Mouse (Mus musculus): ENCODE results near the gene H2-K1. TPM values are rescaled to one million over a fixed set of nuclear protein-coding genes. Genes with fewer than 3 reads are reported as not detected.
A peak's percentile ranks its signal among the peaks of the same experiment; 100 is the strongest.

Gene H2-K1
- polyA plus RNA-seq, 3 experiments from 2014 or later = 4,943 to 7,708 (median 5,398) TPM

- peak; percentile 75 for ATAC-seq
Measured at GRCm38 (mm10) chr17:33981192-33981909, 18.8 kb downstream of the H2-K1 start.

GRCm38 (mm10) chr17:33980181-33981035 lies 19.7 kb downstream of the H2-K1 start:
- ATAC-seq = no peak

DNA sequence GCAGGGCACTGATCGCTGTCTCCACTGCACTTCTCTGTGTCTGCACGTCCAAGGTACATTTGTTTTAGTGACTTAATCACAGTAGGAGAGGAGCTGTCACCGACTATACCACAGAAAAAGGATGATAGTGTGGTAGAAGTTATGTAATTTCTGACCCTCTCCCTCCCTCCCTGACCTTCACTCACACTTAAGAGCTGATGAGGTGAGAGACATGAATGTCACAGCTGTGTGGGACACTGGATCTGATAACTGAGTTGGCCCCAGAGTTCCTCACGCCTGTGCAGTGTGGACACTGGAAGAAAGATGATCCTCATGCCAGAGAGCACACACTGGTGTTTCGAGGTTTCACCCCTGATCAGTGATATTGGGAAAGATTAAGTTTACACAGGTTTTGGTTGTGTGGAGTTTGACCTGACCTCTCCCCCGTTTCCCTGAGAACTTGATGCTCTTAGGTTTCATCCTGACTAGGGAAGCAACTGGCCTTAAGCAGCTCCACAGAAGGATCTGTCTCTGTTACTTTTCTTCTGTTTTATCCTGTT lies 20.6 kb downstream of the H2-K1 start:
- no peak for ATAC-seq

DNA sequence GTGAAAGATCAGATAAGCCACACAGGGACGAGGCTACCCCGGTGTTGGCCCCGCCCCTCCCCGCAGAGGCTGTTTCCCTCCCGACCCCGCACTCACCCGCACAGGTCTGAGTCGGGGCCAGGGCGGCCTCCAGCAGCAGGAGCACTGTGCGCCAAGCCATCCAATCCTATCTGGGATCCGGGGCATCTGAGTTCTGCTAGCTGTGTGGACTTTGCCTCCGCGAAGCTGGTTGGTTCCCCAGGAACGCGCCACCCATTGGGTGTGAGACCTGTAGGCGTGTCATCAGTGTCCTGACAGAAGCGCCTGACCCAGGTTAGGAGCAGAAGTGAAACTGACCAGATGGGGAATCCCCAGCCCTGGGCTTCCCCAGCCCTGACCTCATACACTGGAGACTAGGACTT lies 21.5 kb downstream of the H2-K1 start:
- peak; percentile 72 for ATAC-seq

DNA sequence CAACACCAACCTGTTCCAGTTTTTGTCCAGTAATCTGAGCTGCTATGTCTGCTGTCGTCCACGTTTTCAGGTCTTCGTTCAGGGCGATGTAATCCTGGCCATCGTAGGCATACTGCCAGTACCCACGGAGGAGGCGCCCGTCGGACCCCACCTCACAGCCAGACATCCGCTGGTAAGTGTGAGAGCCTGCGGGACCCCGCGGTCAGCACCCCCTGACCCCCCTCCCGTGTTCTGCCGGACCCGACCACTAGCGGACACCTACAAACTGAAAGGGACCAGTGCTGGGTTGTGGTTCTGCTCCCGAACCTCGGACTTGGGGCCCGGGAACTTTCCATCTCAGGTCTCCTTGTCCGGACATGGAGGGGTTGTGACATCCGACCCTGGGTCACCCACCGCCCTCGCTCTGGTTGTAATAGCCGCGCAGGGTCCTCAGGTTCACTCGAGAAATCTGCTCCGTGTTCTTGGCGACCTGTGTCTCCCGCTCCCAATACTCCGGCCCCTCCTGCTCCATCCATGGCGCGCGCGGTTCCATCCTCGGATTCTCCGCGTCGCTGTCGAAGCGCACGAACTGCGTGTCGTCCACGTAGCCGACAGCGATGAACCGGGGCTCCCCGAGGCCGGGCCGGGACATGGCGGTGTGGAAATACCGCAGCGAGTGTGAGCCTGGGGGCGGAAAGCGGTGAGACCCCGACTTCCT lies 22.1 kb downstream of the H2-K1 start:
- no peak for ATAC-seq

GRCm38 (mm10) chr17:33973572-33973971 lies 26.6 kb downstream of the H2-K1 start:
- ATAC-seq = no peak

DNA sequence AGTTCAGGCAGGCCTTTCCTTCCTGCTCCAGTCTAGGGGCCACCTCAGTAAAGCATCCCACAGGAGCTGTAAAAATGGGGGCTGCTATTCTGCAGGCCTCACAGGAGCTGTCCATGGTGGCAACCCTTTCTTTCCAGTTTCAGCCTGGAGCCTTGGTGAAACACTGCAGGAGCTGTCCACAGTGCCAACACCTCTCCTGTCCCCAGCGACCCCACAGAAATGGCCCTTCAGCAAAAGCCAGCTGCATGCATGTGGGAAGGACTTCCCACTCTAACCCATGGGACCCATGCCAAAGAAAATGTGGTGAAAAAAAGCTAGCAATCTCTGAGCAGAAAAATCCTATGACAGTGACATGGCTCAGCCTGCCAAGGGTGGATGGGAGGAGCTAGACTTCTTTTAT lies 27.5 kb downstream of the H2-K1 start:
- no peak for ATAC-seq

- ATAC-seq = no peak
Measured at GRCm38 (mm10) chr17:33969394-33969793, 30.8 kb downstream of the H2-K1 start.

- peak; percentile 57 for ATAC-seq
Measured at GRCm38 (mm10) chr17:33968927-33969326, 31.2 kb downstream of the H2-K1 start.

GRCm38 (mm10) chr17:33968489-33968888 lies 31.7 kb downstream of the H2-K1 start:
- ATAC-seq = peak; percentile 87

GRCm38 (mm10) chr17:33965846-33966550 lies 34.1 kb downstream of the H2-K1 start:
- no peak for ATAC-seq

DNA sequence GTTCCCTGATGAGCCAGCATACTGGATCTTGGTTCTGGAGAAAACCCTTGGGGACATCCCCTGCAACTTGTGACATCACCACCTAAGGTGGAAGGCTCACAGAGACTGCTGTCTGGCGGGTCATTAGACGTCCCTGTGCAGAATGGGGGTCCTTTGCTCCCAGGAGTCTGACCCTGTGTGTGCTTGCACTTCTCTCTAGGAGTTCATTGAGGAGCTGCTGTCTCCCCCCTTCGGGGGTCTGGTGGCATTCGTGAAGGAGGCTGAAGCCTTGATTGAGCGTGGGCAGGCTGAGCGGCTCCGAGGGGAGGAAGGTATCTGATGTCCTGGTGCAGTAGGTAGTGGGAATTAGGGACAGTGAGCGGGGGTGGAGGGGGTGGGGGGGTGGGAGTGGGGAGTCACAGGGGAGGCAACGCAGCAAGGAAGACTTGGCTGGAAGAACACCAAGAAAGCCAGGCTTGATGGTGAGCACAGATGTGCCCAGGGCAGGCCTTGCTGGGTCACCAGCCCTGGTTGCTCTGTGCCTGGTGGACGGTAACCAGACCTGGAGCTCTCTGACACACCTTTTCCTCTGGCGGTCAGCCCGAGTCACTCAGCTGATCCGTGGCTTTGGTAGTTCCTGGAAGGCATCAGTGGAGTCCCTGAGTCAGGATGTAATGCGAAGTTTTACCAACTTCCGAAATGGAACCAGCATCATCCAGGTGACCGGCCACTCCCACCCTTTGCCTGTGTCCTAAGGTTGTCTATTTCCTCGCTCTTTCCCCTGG lies 34.9 kb downstream of the H2-K1 start:
- no peak for ATAC-seq

GRCm38 (mm10) chr17:33962876-33963275 lies 37.3 kb downstream of the H2-K1 start:
- ATAC-seq = no peak

GRCm38 (mm10) chr17:33959948-33960347 lies 40.2 kb downstream of the H2-K1 start:
- no peak for ATAC-seq

GRCm38 (mm10) chr17:33959135-33959534 lies 41.0 kb downstream of the H2-K1 start:
- no peak for ATAC-seq

DNA sequence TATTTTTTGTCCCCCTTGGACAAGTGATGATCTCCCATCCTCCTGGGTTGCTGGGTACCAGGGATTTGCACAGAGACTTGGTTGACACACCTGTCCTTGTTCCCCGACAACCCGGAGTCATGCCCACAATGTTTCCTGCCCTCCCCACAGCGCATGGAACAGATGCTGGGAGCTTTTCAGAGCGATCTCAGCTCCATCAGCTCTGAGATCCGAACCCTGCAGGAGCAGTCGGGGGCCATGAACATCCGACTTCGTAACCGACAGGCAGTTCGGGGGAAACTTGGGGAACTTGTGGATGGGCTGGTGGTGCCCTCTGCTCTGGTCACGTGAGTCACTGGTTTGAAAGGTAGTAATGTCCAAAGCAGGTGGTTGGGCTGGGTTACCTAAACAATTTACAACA lies 41.7 kb downstream of the H2-K1 start:
- no peak for ATAC-seq

- ATAC-seq = no peak
Measured at GRCm38 (mm10) chr17:33957493-33957892, 42.7 kb downstream of the H2-K1 start.

DNA sequence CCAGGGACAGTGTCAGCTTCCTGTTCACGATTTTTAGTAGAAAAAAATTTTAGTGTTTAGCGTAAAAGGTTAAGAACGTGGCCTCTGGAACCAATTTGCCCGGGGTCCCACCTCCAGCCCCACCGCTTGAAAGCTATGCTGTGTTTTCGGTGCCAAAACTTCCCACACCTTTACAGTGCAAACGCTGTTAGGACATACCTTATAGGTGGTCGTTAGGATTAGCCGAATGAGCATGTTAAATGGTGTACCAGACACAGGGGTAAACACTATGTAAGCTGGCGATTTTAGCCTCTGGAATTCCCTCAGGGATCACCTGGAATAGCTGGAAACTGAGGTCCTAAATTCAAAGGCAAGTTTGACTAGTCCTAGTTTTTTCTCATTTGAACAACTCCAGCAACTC lies 43.8 kb downstream of the H2-K1 start:
- ATAC-seq = no peak

DNA sequence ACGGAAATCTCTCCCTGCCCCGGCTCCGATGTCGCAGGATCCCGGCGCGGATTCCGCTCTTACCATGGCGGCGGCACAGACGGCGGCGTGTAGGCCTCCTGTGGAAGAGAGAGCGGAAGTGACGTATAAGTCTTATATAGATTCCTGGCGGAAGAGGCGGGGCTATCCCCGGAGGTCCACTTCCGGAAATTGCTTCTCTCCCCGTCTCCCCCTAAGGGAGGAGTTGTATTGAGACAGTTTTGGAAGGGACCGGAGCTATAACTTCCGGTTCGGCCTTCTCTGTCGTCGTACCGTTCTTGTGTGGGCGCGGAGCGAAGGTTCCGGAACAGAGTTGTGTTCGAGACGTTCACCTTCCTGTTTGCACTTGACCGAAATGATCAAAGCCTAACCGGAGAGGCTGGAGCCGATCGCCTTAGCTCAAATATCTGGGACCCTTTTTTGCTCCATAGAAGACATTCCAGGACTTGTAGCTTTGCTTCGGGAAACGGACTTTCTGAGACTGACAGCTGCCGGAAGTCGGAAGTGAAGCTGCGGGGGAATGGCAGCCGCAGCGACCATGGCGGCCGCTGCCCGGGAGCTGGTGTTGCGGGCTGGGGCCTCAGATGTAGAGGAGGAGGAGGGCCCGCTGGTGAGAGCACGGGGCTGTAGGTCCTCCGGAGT lies 44.5 kb downstream of the H2-K1 start, which contains the start of the genes Vps52 and Rps18:
Gene Vps52 (plus strand): TSS at position 258 of the 660 bp plus-strand sequence.
Gene Rps18 (minus strand): TSS at position 447 of the 660 bp plus-strand sequence.
- ATAC-seq = peak; percentile 81

GRCm38 (mm10) chr17:33954646-33955554 lies 45.2 kb downstream of the H2-K1 start:
- peak; percentile 3 for ATAC-seq
